Mouse (Mus musculus) c-Kit-positive CD71-negative TER-119-negative erythroid progenitor cells, embryonic 14.5 days (primary cell): ENCODE measurements around the gene Gstt3.
"Not testable (repeated sequence)": the region's sequence is repeated elsewhere in the genome, so short reads cannot be mapped to it uniquely, and the experiment has no call there.

Experiments
- DNase-seq: peaks from one replicate; pipeline ENCODE4 v3.0.0-alpha.2; 2013; ENCODE audit warnings: low read depth

Gstt3 gene

GRCm38 (mm10) chr10:75779206-75780174, 1.7 kb downstream of the Gstt3 start:
- no peak for DNase-seq

GRCm38 (mm10) chr10:75777885-75778284, 3.3 kb downstream of the Gstt3 start:
- DNase-seq = no peak

GRCm38 (mm10) chr10:75776562-75776961, 4.7 kb downstream of the Gstt3 start:
- DNase-seq = no peak

GRCm38 (mm10) chr10:75774587-75774986, 6.6 kb downstream of the Gstt3 start:
- no peak for DNase-seq

- no peak for DNase-seq
Measured at GRCm38 (mm10) chr10:75774102-75774501, 7.1 kb downstream of the Gstt3 start.

GRCm38 (mm10) chr10:75772795-75773664, 8.2 kb downstream of the Gstt3 start, which contains the start of gene Ddt:
Ddt (minus strand) TSS chr10:75773414.
- DNase-seq = peak; percentile 70

GRCm38 (mm10) chr10:75767756-75768155, 13.5 kb downstream of the Gstt3 start:
- DNase-seq = not testable (repeated sequence)

- DNase-seq = no peak
Measured at GRCm38 (mm10) chr10:75766856-75767255, 14.4 kb downstream of the Gstt3 start.

- peak; percentile 97 for DNase-seq
Measured at GRCm38 (mm10) chr10:75764519-75765473, 16.4 kb downstream of the Gstt3 start.

GRCm38 (mm10) chr10:75763682-75764518, 17.3 kb downstream of the Gstt3 start, which contains the start of gene Cabin1:
Cabin1 (minus strand) TSS chr10:75764341.
- DNase-seq = peak; percentile 97

GRCm38 (mm10) chr10:75762413-75762812, 18.8 kb downstream of the Gstt3 start:
- DNase-seq = no peak

- DNase-seq = no peak
Measured at GRCm38 (mm10) chr10:75760311-75760710, 20.9 kb downstream of the Gstt3 start.

- DNase-seq = no peak
Measured at GRCm38 (mm10) chr10:75756719-75757118, 24.5 kb downstream of the Gstt3 start.

GRCm38 (mm10) chr10:75744017-75744416, 37.2 kb downstream of the Gstt3 start:
- peak; percentile 56 for DNase-seq

GRCm38 (mm10) chr10:75743369-75743768, 37.8 kb downstream of the Gstt3 start:
- no peak for DNase-seq

GRCm38 (mm10) chr10:75740866-75741265, 40.3 kb downstream of the Gstt3 start:
- DNase-seq = no peak

- DNase-seq = no peak
Measured at GRCm38 (mm10) chr10:75725449-75725848, 55.8 kb downstream of the Gstt3 start.
